Mouse (Mus musculus) layer of hippocampus, adult 2 months (tissue): ENCODE measurements around the gene Kif22. TPM values are rescaled to one million over a fixed set of nuclear protein-coding genes. Genes with fewer than 3 reads are reported as not detected.
A peak's percentile ranks its signal among the peaks of the same experiment; 100 is the strongest.

ENCODE experiments used
- DNase-seq, 2 experiments: peaks; one replicate each; pipeline ENCODE4 v3.0.0; 2022; ENCODE audit warnings: low spot score in 2 of 2
- H3K27ac ChIP-seq: fragments of 200-600 bp; 2 replicates; pipeline ENCODE4 v1.8.1; 2022
- H3K4me3 ChIP-seq: fragments of 200-600 bp; 2 replicates; pipeline ENCODE4 v1.8.1; 2022; ENCODE audit warnings: mild to moderate bottlenecking
- CTCF ChIP-seq: fragments of 200-600 bp; conservative IDR thresholded peaks from 2 replicates; pipeline ENCODE4 v1.8.1; 2022; ENCODE audit warnings: antibody characterized with exemption, mild to moderate bottlenecking, moderate library complexity
- total RNA-seq, 2 experiments: library from RNA; stranded (reverse); gene quantifications; 2 replicates each; pipeline ENCODE4 v1.2.3; 2021

Kif22 gene
- total RNA-seq, 2 experiments from 2014 or later = 4.1 to 9.9 TPM

GRCm38 (mm10) chr7:127011051-127011450 is 31.2 kb downstream of the Kif22 start:
- H3K4me3 ChIP-seq = no peak overlapping the region
- TF ChIP-seq CTCF = no peak
- peak overlapping the region; percentile 32; the same call in 1 of the 2 replicates for H3K27ac ChIP-seq
- DNase-seq = no peak

GRCm38 (mm10) chr7:127009307-127010085 is 32.8 kb downstream of the Kif22 start:
- no peak for DNase-seq
- TF ChIP-seq CTCF = no peak
- H3K27ac ChIP-seq = peak overlapping the region; percentile 93
- no peak overlapping the region for H3K4me3 ChIP-seq

GRCm38 (mm10) chr7:127008239-127009019 is 33.8 kb downstream of the Kif22 start:
- no peak overlapping the region for H3K4me3 ChIP-seq
- peak; percentile 85 to 90 for DNase-seq
- no peak for TF ChIP-seq CTCF

GRCm38 (mm10) chr7:127007313-127008024 is 34.8 kb downstream of the Kif22 start:
- Histone ChIP-seq H3K27ac (peak overlapping the region; percentile 93), H3K4me3 (no peak overlapping the region)
- no peak for DNase-seq
- no peak for TF ChIP-seq CTCF

More at GRCm38 (mm10) chr7:127008239-127009019, 33.8 kb downstream of the Kif22 start:
- peak overlapping the region; percentile 93 for H3K27ac ChIP-seq

- TF ChIP-seq CTCF = peak; percentile 55
- DNase-seq = no peak
Measured at GRCm38 (mm10) chr7:127004122-127004875, 38.0 kb downstream of the Kif22 start.

GRCm38 (mm10) chr7:127003620-127004019 is 38.7 kb downstream of the Kif22 start:
- DNase-seq = no peak
- Histone ChIP-seq H3K27ac (no peak overlapping the region), H3K4me3 (no peak overlapping the region)
- TF ChIP-seq CTCF = no peak

More at GRCm38 (mm10) chr7:127004122-127004875, 38.0 kb downstream of the Kif22 start:
- Histone ChIP-seq H3K27ac (no peak overlapping the region), H3K4me3 (no peak overlapping the region)

GRCm38 (mm10) chr7:126999568-126999967 is 42.7 kb downstream of the Kif22 start:
- no peak for DNase-seq
- no peak for TF ChIP-seq CTCF
- Histone ChIP-seq H3K4me3 (no peak overlapping the region), H3K27ac (no peak overlapping the region)

GRCm38 (mm10) chr7:126996449-126996848 is 45.8 kb downstream of the Kif22 start:
- no peak overlapping the region for H3K4me3 ChIP-seq
- no peak for DNase-seq
- no peak overlapping the region for H3K27ac ChIP-seq
- TF ChIP-seq CTCF = peak; percentile 49

GRCm38 (mm10) chr7:126988816-126989215 is 53.5 kb downstream of the Kif22 start:
- no peak overlapping the region for H3K4me3 ChIP-seq
- H3K27ac ChIP-seq = no peak overlapping the region
- TF ChIP-seq CTCF = no peak
- DNase-seq = no peak

- DNase-seq = peak in 1 of 2 experiments; percentile 33
- Histone ChIP-seq H3K4me3 (no peak overlapping the region), H3K27ac (no peak overlapping the region)
- peak; percentile 78 for TF ChIP-seq CTCF
Measured at GRCm38 (mm10) chr7:126986319-126986718, 56.0 kb downstream of the Kif22 start.

GRCm38 (mm10) chr7:126984667-126985444 is 57.4 kb downstream of the Kif22 start:
- Histone ChIP-seq H3K4me3 (no peak overlapping the region), H3K27ac (no peak overlapping the region)
- no peak for DNase-seq
- no peak for TF ChIP-seq CTCF
